Mouse (Mus musculus) limb, embryonic 15.5 days (tissue): ENCODE data around the gene Zbtb16. TPM values are rescaled to one million over a fixed set of nuclear protein-coding genes. Genes with fewer than 3 reads are reported as not detected.

Source experiments
- ATAC-seq: fragments of 200-750 bp; cut with Nextera tagmentation; 2 replicates; pipeline ENCODE4 v1.8.0; 2017; ENCODE audit warnings: low read depth, moderate TSS enrichment; ENCODE audit not compliant: insufficient number of reproducible peaks, low FRiP score, low TSS enrichment
- H3K27ac ChIP-seq: fragments of 300-500 bp; sonication (generic); 2 replicates; pipeline ENCODE4 v1.5.1; 2015; ENCODE audit warnings: moderate library complexity, mild to moderate bottlenecking, inconsistent platforms
- H3K27me3 ChIP-seq: fragments of 300-500 bp; sonication (generic); 2 replicates; pipeline ENCODE4 v1.6.1; 2015; ENCODE audit warnings: inconsistent platforms
- H3K36me3 ChIP-seq: fragments of 300-500 bp; sonication (generic); 2 replicates; pipeline ENCODE4 v1.6.1; 2015; ENCODE audit warnings: inconsistent platforms
- H3K4me1 ChIP-seq: fragments of 300-500 bp; sonication (generic); 2 replicates; pipeline ENCODE4 v1.6.1; 2015; ENCODE audit warnings: inconsistent platforms
- H3K4me2 ChIP-seq: fragments of 300-500 bp; sonication (generic); 2 replicates; pipeline ENCODE4 v1.6.1; 2015; ENCODE audit warnings: mild to moderate bottlenecking, inconsistent platforms
- H3K4me3 ChIP-seq: fragments of 300-500 bp; sonication (generic); 2 replicates; pipeline ENCODE4 v1.5.1; 2015; ENCODE audit warnings: mild to moderate bottlenecking, inconsistent platforms
- H3K9ac ChIP-seq: fragments of 300-500 bp; sonication (generic); 2 replicates; pipeline ENCODE4 v1.6.1; 2015; ENCODE audit warnings: inconsistent platforms
- H3K9me3 ChIP-seq: fragments of 300-500 bp; sonication (generic); 2 replicates; pipeline ENCODE4 v1.6.1; 2016; ENCODE audit warnings: inconsistent platforms
- WGBS: fragments of 180-500 bp; shearing (Covaris S2); methylation state at CpG from one replicate; pipeline ENCODE4 v1.1.7; 2015; 5-methylcytosine and 5-hydroxymethylcytosine counted together
- polyA plus RNA-seq: library from polyadenylated mRNA; unstranded; fragments of >200 nt; fragmentation: Nextera tagmentation; extraction: Ambion mirVana; gene quantifications from 2 replicates; pipeline ENCODE4 v1.2.1, GENCODE M21; 2015

Gene Zbtb16
- polyA plus RNA-seq, 1 experiment from 2014 or later, result 5.7 TPM

- H3K4me2 ChIP-seq, result no peak overlapping the region
- no peaks in the 10 kb centered on the region for H3K9me3 ChIP-seq
- 45% methylated on average over 14 of the region's 14 CpGs for WGBS
- peaks cover 5% of the 10 kb centered on the region; the same call in 1 of the 2 replicates for H3K27me3 ChIP-seq
- H3K4me3 ChIP-seq, result no peak overlapping the region
- no peaks in the 10 kb centered on the region for H3K36me3 ChIP-seq
- H3K27ac ChIP-seq, result no peak overlapping the region
- no peak overlapping the region for H3K9ac ChIP-seq
- ATAC-seq, result peak; percentile 78; the same call in 1 of the 2 replicates
- peaks cover 15% of the 10 kb centered on the region; the same call in 1 of the 2 replicates for H3K4me1 ChIP-seq
Observed at GRCm38 (mm10) chr9:48707134-48707823, 128.7 kb downstream of the Zbtb16 start.

DNA sequence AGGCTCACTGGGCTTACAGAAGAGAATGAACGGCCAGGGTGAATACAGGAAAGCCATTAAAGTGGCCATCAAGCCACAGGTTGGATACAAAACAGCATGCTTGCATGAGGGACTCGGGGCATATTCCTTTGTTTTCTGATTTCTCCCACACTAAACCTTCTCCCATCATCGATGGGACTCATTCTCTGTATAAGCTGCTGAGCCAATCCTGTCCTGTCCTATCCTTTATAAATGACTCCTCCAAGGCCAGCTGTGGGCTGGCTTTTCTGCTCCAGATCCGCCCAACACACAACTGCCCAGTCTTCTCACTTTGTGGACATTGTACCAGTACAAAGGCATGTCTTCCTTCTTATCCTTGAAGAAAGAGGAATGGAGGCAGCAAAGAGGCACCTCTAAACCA lies 134.7 kb downstream of the Zbtb16 start:
- no peak overlapping the region for H3K9ac ChIP-seq
- H3K4me1 ChIP-seq, result no peaks in the 10 kb centered on the region
- WGBS, result 76% methylated on average over 4 of the region's 4 CpGs
- H3K36me3 ChIP-seq, result no peaks in the 10 kb centered on the region
- H3K4me3 ChIP-seq, result no peak overlapping the region
- 0 out of 2 replicates have a peak, but pooled peaks cover 11% of the 10 kb centered on the region for H3K27me3 ChIP-seq
- H3K4me2 ChIP-seq, result no peak overlapping the region
- ATAC-seq, result no peak
- H3K9me3 ChIP-seq, result no peaks in the 10 kb centered on the region
- H3K27ac ChIP-seq, result no peak overlapping the region

- Histone ChIP-seq H3K4me1 (no peaks in the 10 kb centered on the region), H3K9me3 (no peaks in the 10 kb centered on the region), H3K27ac (no peak overlapping the region), H3K9ac (no peak overlapping the region), H3K4me2 (no peak overlapping the region), H3K27me3 (0 out of 2 replicates have a peak, but pooled peaks cover 11% of the 10 kb centered on the region), H3K36me3 (no peaks in the 10 kb centered on the region), H3K4me3 (no peak overlapping the region)
- 62% methylated on average over 8 of the region's 8 CpGs for WGBS
- ATAC-seq, result no peak
Observed at GRCm38 (mm10) chr9:48700871-48701270, 135.2 kb downstream of the Zbtb16 start.

- Histone ChIP-seq H3K36me3 (no peaks in the 10 kb centered on the region), H3K9ac (no peak overlapping the region), H3K4me3 (no peak overlapping the region), H3K4me1 (peaks cover 8% of the 10 kb centered on the region), H3K27ac (no peak overlapping the region), H3K27me3 (peaks cover 20% of the 10 kb centered on the region; the same call in 1 of the 2 replicates), H3K9me3 (no peaks in the 10 kb centered on the region), H3K4me2 (no peak overlapping the region)
- no peak for ATAC-seq
- WGBS, result 76% methylated on average over 2 of the region's 2 CpGs
Observed at GRCm38 (mm10) chr9:48697470-48697815, 138.6 kb downstream of the Zbtb16 start.

GRCm38 (mm10) chr9:48696731-48697469 lies 139.1 kb downstream of the Zbtb16 start:
- Histone ChIP-seq H3K27ac (no peak overlapping the region), H3K9me3 (no peaks in the 10 kb centered on the region), H3K4me3 (no peak overlapping the region), H3K4me1 (peaks cover 8% of the 10 kb centered on the region), H3K4me2 (no peak overlapping the region), H3K27me3 (peaks cover 20% of the 10 kb centered on the region; the same call in 1 of the 2 replicates), H3K9ac (no peak overlapping the region), H3K36me3 (no peaks in the 10 kb centered on the region)
- no peak for ATAC-seq
- WGBS, result 53% methylated on average over 12 of the region's 12 CpGs

DNA sequence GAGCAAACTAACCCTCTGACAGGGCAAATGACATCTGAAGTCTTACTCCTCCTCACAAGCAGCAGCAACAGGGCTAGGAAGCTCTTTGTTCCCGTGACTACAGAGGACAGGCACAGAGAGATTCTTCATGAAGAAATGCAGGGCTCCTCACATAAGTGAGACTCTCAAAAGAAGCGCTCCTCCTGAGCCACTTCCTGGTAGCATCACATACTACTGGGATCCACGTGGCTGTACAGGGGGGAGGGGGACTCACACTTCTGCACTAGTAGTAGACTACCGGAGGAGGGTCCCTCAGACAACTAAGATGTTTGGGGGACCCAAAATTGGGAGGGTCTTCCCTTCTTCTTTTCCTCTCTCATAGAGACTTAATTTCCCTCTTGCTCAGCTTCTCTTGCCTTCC lies 139.7 kb downstream of the Zbtb16 start:
- no peaks in the 10 kb centered on the region for H3K36me3 ChIP-seq
- H3K4me3 ChIP-seq, result no peak overlapping the region
- no peak for ATAC-seq
- no peak overlapping the region for H3K9ac ChIP-seq
- H3K27ac ChIP-seq, result no peak overlapping the region
- H3K4me2 ChIP-seq, result no peak overlapping the region
- peaks cover 8% of the 10 kb centered on the region for H3K4me1 ChIP-seq
- H3K9me3 ChIP-seq, result no peaks in the 10 kb centered on the region
- peaks cover 20% of the 10 kb centered on the region; the same call in 1 of the 2 replicates for H3K27me3 ChIP-seq
- WGBS, result 65% methylated on average over 4 of the region's 4 CpGs

DNA sequence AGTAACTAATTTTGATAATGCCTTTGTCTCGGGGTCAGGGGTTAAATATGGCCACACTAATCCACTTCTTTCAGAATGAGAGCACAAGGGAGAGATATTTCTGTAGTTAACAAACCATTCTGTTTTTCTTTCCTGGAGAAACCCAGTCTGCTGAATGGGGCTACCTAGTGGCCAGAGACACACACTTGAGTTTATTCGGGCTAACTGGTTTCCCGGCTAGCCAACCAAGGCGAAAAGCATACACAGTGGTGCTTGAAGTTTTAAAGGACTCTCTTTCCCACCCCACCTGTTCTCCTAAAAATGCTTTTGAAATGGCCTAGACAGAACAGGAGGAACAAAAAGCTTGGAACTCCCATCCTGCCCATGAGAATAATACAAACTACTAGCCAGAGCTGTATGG lies 140.2 kb downstream of the Zbtb16 start:
- H3K27me3 ChIP-seq, result peaks cover 20% of the 10 kb centered on the region; the same call in 1 of the 2 replicates
- peaks cover 8% of the 10 kb centered on the region for H3K4me1 ChIP-seq
- H3K36me3 ChIP-seq, result no peaks in the 10 kb centered on the region
- H3K9me3 ChIP-seq, result no peaks in the 10 kb centered on the region
- H3K27ac ChIP-seq, result no peak overlapping the region
- 91% methylated on average over 4 of the region's 4 CpGs for WGBS
- ATAC-seq, result no peak
- no peak overlapping the region for H3K4me2 ChIP-seq
- no peak overlapping the region for H3K9ac ChIP-seq
- H3K4me3 ChIP-seq, result no peak overlapping the region

GRCm38 (mm10) chr9:48694616-48695061 lies 141.4 kb downstream of the Zbtb16 start:
- H3K27me3 ChIP-seq, result peaks cover 20% of the 10 kb centered on the region; the same call in 1 of the 2 replicates
- H3K4me2 ChIP-seq, result no peak overlapping the region
- H3K9ac ChIP-seq, result no peak overlapping the region
- H3K36me3 ChIP-seq, result no peaks in the 10 kb centered on the region
- no peak overlapping the region for H3K27ac ChIP-seq
- peaks cover 8% of the 10 kb centered on the region for H3K4me1 ChIP-seq
- ATAC-seq, result 0 out of 2 replicates have a peak, but pooled peaks have one; percentile 35
- no peak overlapping the region for H3K4me3 ChIP-seq
- WGBS, result 7% methylated on average over 10 of the region's 10 CpGs
- H3K9me3 ChIP-seq, result no peaks in the 10 kb centered on the region

DNA sequence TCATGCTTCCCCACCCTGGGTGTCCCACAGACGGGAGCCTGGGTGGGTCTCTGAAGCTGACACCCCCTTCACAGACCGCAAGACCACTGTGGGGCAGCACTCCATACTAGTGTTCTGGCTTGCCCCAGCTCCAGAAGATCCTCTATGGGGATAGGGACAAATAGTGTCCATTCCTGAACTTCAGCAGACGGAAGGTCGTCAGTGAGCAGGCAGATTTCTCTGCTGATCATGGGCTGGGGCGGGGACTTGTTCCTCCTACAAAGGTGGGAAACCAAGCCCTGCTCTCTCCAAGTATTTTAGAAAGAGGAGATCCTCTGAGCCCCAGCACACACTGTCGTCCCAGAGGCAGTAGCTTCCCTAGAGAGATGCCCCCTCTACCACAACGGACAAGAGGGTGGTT lies 142.3 kb downstream of the Zbtb16 start:
- no peak for ATAC-seq
- Histone ChIP-seq H3K27me3 (peaks cover 14% of the 10 kb centered on the region; the same call in 1 of the 2 replicates), H3K4me2 (no peak overlapping the region), H3K4me1 (peaks cover 8% of the 10 kb centered on the region), H3K9ac (no peak overlapping the region), H3K36me3 (no peaks in the 10 kb centered on the region), H3K4me3 (no peak overlapping the region), H3K27ac (no peak overlapping the region), H3K9me3 (no peaks in the 10 kb centered on the region)
- WGBS, result 68% methylated on average over 7 of the region's 7 CpGs

DNA sequence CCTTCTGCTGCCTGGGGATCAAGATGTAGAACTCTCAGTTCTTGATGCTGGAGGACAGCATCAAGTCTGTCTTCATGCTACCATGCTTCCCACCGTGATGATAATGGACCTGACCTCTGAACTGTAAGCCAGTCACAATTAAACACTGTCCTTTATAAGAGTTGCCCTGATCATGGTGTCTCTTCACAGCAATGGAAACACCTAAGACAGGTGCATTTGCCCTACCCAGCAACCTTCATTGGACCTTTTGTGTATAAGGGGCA lies 146.4 kb downstream of the Zbtb16 start:
- Histone ChIP-seq H3K9me3 (no peaks in the 10 kb centered on the region), H3K4me2 (no peak overlapping the region), H3K4me1 (peaks cover 4% of the 10 kb centered on the region), H3K9ac (no peak overlapping the region), H3K27me3 (peaks cover 14% of the 10 kb centered on the region), H3K36me3 (no peaks in the 10 kb centered on the region), H3K27ac (no peak overlapping the region), H3K4me3 (no peak overlapping the region)
- ATAC-seq, result no peak
- 90% methylated on average over 1 of the region's 1 CpGs for WGBS

- 81% methylated on average over 6 of the region's 6 CpGs for WGBS
Observed at GRCm38 (mm10) chr9:48688859-48689717, 146.9 kb downstream of the Zbtb16 start.

More at GRCm38 (mm10) chr9:48688859-48689717, 146.9 kb downstream of the Zbtb16 start:
- H3K9ac ChIP-seq, result no peak overlapping the region
- H3K4me2 ChIP-seq, result no peak overlapping the region
- no peaks in the 10 kb centered on the region for H3K36me3 ChIP-seq
- H3K4me3 ChIP-seq, result no peak overlapping the region
- peaks cover 18% of the 10 kb centered on the region for H3K27me3 ChIP-seq
- no peak for ATAC-seq
- 0 out of 2 replicates have a peak, but pooled peaks cover 2% of the 10 kb centered on the region for H3K4me1 ChIP-seq
- no peaks in the 10 kb centered on the region for H3K9me3 ChIP-seq
- no peak overlapping the region for H3K27ac ChIP-seq
